8 mouse cellular contexts compared by ENCODE assay signal in genomic region chr15:98870179-98871069, GRCm38 (mm10). TPM values are rescaled to one million over a fixed set of nuclear protein-coding genes. Genes with fewer than 3 reads are reported as not detected.
DNase-seq lines count a peak whose midpoint lies in the region; ATAC-seq lines count a peak whose summit lies in the region.

No protein-coding gene starts in this region.

- DNase-seq in urinary bladder, postnatal 14 days (ENCODE audit: low spot score): peak; percentile 32
- no peak for DNase-seq in urinary bladder, postnatal 10 days (ENCODE audit: low spot score)
- no peak for DNase-seq in embryonic facial prominence, embryonic 14.5 days (ENCODE audit: low spot score)
- peak; percentile 42 to 47 for DNase-seq in heart, postnatal 36 days
- DNase-seq in limb, embryonic 10.5 days (ENCODE audit: low spot score): peak; percentile 63
- DNase-seq in midbrain, embryonic 14.5 days: no peak
- DNase-seq in ovary, postnatal 36 days (ENCODE audit: low spot score): no peak
- DNase-seq in left cerebral cortex, adult 8-10 months (ENCODE audit: low spot score in 2 of 2): no peak

- ATAC-seq in embryonic facial prominence, embryonic 14.5 days (ENCODE audit: low read depth): no peak
- no peak; the same call in 1 of the 2 replicates for ATAC-seq in midbrain, embryonic 14.5 days (ENCODE audit: low FRiP score, low TSS enrichment)

- H3K36me3 ChIP-seq in embryonic facial prominence, embryonic 14.5 days (ENCODE audit: control insufficient read depth, insufficient read depth, low read length): peaks cover 13% of the 10 kb centered on the region
- H3K36me3 ChIP-seq in limb, embryonic 10.5 days: peaks cover 39% of the 10 kb centered on the region
- peaks cover 12% of the 10 kb centered on the region for H3K36me3 ChIP-seq in midbrain, embryonic 14.5 days (ENCODE audit: control insufficient read depth, insufficient read depth, low read length)

- WGBS in embryonic facial prominence, embryonic 14.5 days: under 1% methylated on average over 13 of the region's 16 CpGs
- under 1% methylated on average over 16 of the region's 16 CpGs for WGBS in limb, embryonic 10.5 days
- under 1% methylated on average over 16 of the region's 16 CpGs for WGBS in midbrain, embryonic 14.5 days

- H3K9ac ChIP-seq in embryonic facial prominence, embryonic 14.5 days (ENCODE audit: low read depth, low read length): peak overlapping the region; percentile 96
- peak overlapping the region; percentile 94 for H3K9ac ChIP-seq in midbrain, embryonic 14.5 days (replicated peaks; ENCODE audit: low read length)

- H3K4me1 ChIP-seq in embryonic facial prominence, embryonic 14.5 days (ENCODE audit: control insufficient read depth, insufficient read depth, low read length): peaks cover 21% of the 10 kb centered on the region
- peaks cover 39% of the 10 kb centered on the region for H3K4me1 ChIP-seq in limb, embryonic 10.5 days
- H3K4me1 ChIP-seq in midbrain, embryonic 14.5 days (ENCODE audit: control insufficient read depth, insufficient read depth, low read length): peaks cover 34% of the 10 kb centered on the region

- H3K27me3 ChIP-seq in embryonic facial prominence, embryonic 14.5 days (replicated peaks; ENCODE audit: control insufficient read depth, insufficient read depth, low read length): no peaks in the 10 kb centered on the region
- H3K27me3 ChIP-seq in limb, embryonic 10.5 days (ENCODE audit: low read depth, poor library complexity, severe bottlenecking): no peaks in the 10 kb centered on the region
- H3K27me3 ChIP-seq in midbrain, embryonic 14.5 days (ENCODE audit: control insufficient read depth, insufficient read depth, low read length): no peaks in the 10 kb centered on the region

- H3K27ac ChIP-seq in embryonic facial prominence, embryonic 14.5 days (replicated peaks; ENCODE audit: low read depth, low read length): peak overlapping the region; percentile 99
- H3K27ac ChIP-seq in limb, embryonic 10.5 days: peak overlapping the region; percentile 98
- peak overlapping the region; percentile 99 for H3K27ac ChIP-seq in midbrain, embryonic 14.5 days (replicated peaks; ENCODE audit: low read depth, low read length)

- peak overlapping the region; percentile 96 for H3K4me3 ChIP-seq in embryonic facial prominence, embryonic 14.5 days (ENCODE audit: low read depth, low read length)
- H3K4me3 ChIP-seq in limb, embryonic 10.5 days: peak overlapping the region; percentile 99
- H3K4me3 ChIP-seq in midbrain, embryonic 14.5 days (replicated peaks; ENCODE audit: low read depth, low read length): peak overlapping the region; percentile 97

- H3K9me3 ChIP-seq in embryonic facial prominence, embryonic 14.5 days (ENCODE audit: control insufficient read depth, low read length): no peaks in the 10 kb centered on the region
- no peaks in the 10 kb centered on the region for H3K9me3 ChIP-seq in limb, embryonic 10.5 days (replicated peaks)
- no peaks in the 10 kb centered on the region for H3K9me3 ChIP-seq in midbrain, embryonic 14.5 days (ENCODE audit: control insufficient read depth, low read length)

- intact Hi-C loops in heart, postnatal 36 days (cut with DNase I): loop anchor here (1.0 kb wide), 1 partner anchor 38 kb away; no protein-coding TSS in a partner anchor

- peak overlapping the region; percentile 98 for H3K4me2 ChIP-seq in embryonic facial prominence, embryonic 14.5 days (ENCODE audit: low read depth, low read length)
- H3K4me2 ChIP-seq in midbrain, embryonic 14.5 days (ENCODE audit: low read length): peak overlapping the region; percentile 100

RNA-seq across cellular contexts. Expression of gene Kmt2d, which starts 0.6 kb away (rescaled TPM):
- polyA plus RNA-seq in embryonic facial prominence, embryonic 14.5 days (2014; fragmentation: Nextera tagmentation; extraction: Ambion mirVana): 13.8 and 15.5 TPM in 2 replicates
- total RNA-seq in heart, postnatal 36 days (2021): 10 to 100 TPM; 56.9 to 60.3 TPM
- 12.6 and 13.6 TPM in 2 replicates for polyA plus RNA-seq in limb, embryonic 10.5 days (2016; fragmentation: Nextera tagmentation; extraction: Ambion mirVana)
- polyA plus RNA-seq in midbrain, embryonic 14.5 days (2014; fragmentation: Nextera tagmentation; extraction: Ambion mirVana): 13.6 and 16.0 TPM in 2 replicates
- total RNA-seq in left cerebral cortex, adult 8-10 months (2022): 10 to 100 TPM; 65.4 to 88.7 (median 76.5) TPM

RNA-seq across cellular contexts. Expression of gene Rhebl1, which starts 23.9 kb away (rescaled TPM):
- polyA plus RNA-seq in embryonic facial prominence, embryonic 14.5 days (2014; fragmentation: Nextera tagmentation; extraction: Ambion mirVana): 8.4 and 12.2 TPM in 2 replicates
- total RNA-seq in heart, postnatal 36 days (2021): 1 to 10 TPM; 3.0 to 4.3 TPM
- polyA plus RNA-seq in limb, embryonic 10.5 days (2016; fragmentation: Nextera tagmentation; extraction: Ambion mirVana): 27.9 and 34.3 TPM in 2 replicates
- polyA plus RNA-seq in midbrain, embryonic 14.5 days (2014; fragmentation: Nextera tagmentation; extraction: Ambion mirVana): 23.7 and 31.9 TPM in 2 replicates
- 10 to 100 TPM in 2 of 4 experiments, 1 to 10 TPM in 2; 8.4 to 10.9 (median 10.2) TPM for total RNA-seq in left cerebral cortex, adult 8-10 months (2022)

RNA-seq across cellular contexts. Expression of gene Dhh, which starts 27.9 kb away (rescaled TPM):
- polyA plus RNA-seq in embryonic facial prominence, embryonic 14.5 days (2014; fragmentation: Nextera tagmentation; extraction: Ambion mirVana): 2.0 and 3.1 TPM in 2 replicates
- 1 to 10 TPM; 1.7 to 1.9 TPM for total RNA-seq in heart, postnatal 36 days (2021)
- polyA plus RNA-seq in limb, embryonic 10.5 days (2016; fragmentation: Nextera tagmentation; extraction: Ambion mirVana): 0.40 and 0.46 TPM in 2 replicates
- polyA plus RNA-seq in midbrain, embryonic 14.5 days (2014; fragmentation: Nextera tagmentation; extraction: Ambion mirVana): 0.36 and 0.57 TPM in 2 replicates
- under 1 TPM in 3 of 4 experiments, not detected in 1; 0.12 to 0.39 (median 0.13) TPM for total RNA-seq in left cerebral cortex, adult 8-10 months (2022)

RNA-seq across cellular contexts. Expression of gene Prkag1, which starts 39.1 kb away (rescaled TPM):
- polyA plus RNA-seq in embryonic facial prominence, embryonic 14.5 days (2014; fragmentation: Nextera tagmentation; extraction: Ambion mirVana): 71.7 and 80.6 TPM in 2 replicates
- 100 to 1,000 TPM in 1 of 2 experiments, 10 to 100 TPM in 1; 99.8 to 112 TPM for total RNA-seq in heart, postnatal 36 days (2021)
- polyA plus RNA-seq in limb, embryonic 10.5 days (2016; fragmentation: Nextera tagmentation; extraction: Ambion mirVana): 92.3 and 97.7 TPM in 2 replicates
- polyA plus RNA-seq in midbrain, embryonic 14.5 days (2014; fragmentation: Nextera tagmentation; extraction: Ambion mirVana): 56.5 and 72.8 TPM in 2 replicates
- 10 to 100 TPM; 47.4 to 60.9 (median 53.2) TPM for total RNA-seq in left cerebral cortex, adult 8-10 months (2022)

RNA-seq across cellular contexts. Expression of gene Lmbr1l, which starts 47.6 kb away (rescaled TPM):
- 3.9 and 4.3 TPM in 2 replicates for polyA plus RNA-seq in embryonic facial prominence, embryonic 14.5 days (2014; fragmentation: Nextera tagmentation; extraction: Ambion mirVana)
- 10 to 100 TPM; 15.0 TPM for total RNA-seq in heart, postnatal 36 days (2021)
- 23.9 and 28.3 TPM in 2 replicates for polyA plus RNA-seq in limb, embryonic 10.5 days (2016; fragmentation: Nextera tagmentation; extraction: Ambion mirVana)
- polyA plus RNA-seq in midbrain, embryonic 14.5 days (2014; fragmentation: Nextera tagmentation; extraction: Ambion mirVana): 11.2 and 19.4 TPM in 2 replicates
- 10 to 100 TPM; 13.7 to 17.9 (median 14.7) TPM for total RNA-seq in left cerebral cortex, adult 8-10 months (2022)

Comparison
In these comparisons a context has a peak if more than half of its experiments do, and no peak if none do; other contexts are left out.
1. DNase-seq: peak in urinary bladder, postnatal 14 days (single experiment), heart, postnatal 36 days (2 of 2) and limb, embryonic 10.5 days (single experiment); none in urinary bladder, postnatal 10 days (single experiment), embryonic facial prominence, embryonic 14.5 days (single experiment), midbrain, embryonic 14.5 days (single experiment), ovary, postnatal 36 days (single experiment) and left cerebral cortex, adult 8-10 months (0 of 2).
2. Peak in every context shown above with its lines, with median percentiles within 50 percentile points of each other: H3K27ac ChIP-seq and H3K4me3 ChIP-seq.